Mouse (Mus musculus) liver, adult 2 months (tissue): ENCODE data around the gene Pptc7. TPM values are rescaled to one million over a fixed set of nuclear protein-coding genes. Genes with fewer than 3 reads are reported as not detected.

ENCODE experiments used
- DNase-seq: peaks from one replicate; pipeline ENCODE4 v3.0.0-alpha.2; 2011; ENCODE audit warnings: low read depth, low spot score; ENCODE audit errors: extremely low read depth
- H3K27ac ChIP-seq: fragments of 200-500 bp; replicated peaks from 2 replicates; pipeline ENCODE4 v1.5.1; 2012; ENCODE audit warnings: low read depth, mild to moderate bottlenecking, control low read depth, inconsistent platforms, low read length; ENCODE audit not compliant: insufficient read depth
- H3K27me3 ChIP-seq: fragments of 200-500 bp; 2 replicates; pipeline ENCODE4 v1.6.1; 2012; ENCODE audit warnings: mild to moderate bottlenecking, moderate library complexity, low read length, inconsistent platforms; ENCODE audit not compliant: control insufficient read depth, insufficient read depth
- H3K36me3 ChIP-seq: fragments of 200-500 bp; 2 replicates; pipeline ENCODE4 v1.6.1; 2012; ENCODE audit warnings: low read length, inconsistent platforms; ENCODE audit not compliant: control insufficient read depth, insufficient read depth
- H3K4me1 ChIP-seq: fragments of 200-500 bp; 2 replicates; pipeline ENCODE4 v1.6.1; 2011; ENCODE audit warnings: low read length; ENCODE audit not compliant: control insufficient read depth, insufficient read depth
- H3K4me3 ChIP-seq: fragments of 200-500 bp; 2 replicates; pipeline ENCODE4 v1.5.1; 2011; ENCODE audit warnings: low read depth, mild to moderate bottlenecking, control low read depth, low read length, moderate library complexity; ENCODE audit not compliant: insufficient read depth
- H3K79me2 ChIP-seq: fragments of 200-500 bp; 2 replicates; pipeline ENCODE4 v1.6.1; 2012; ENCODE audit warnings: inconsistent platforms, mild to moderate bottlenecking, low read length, moderate library complexity; ENCODE audit not compliant: control insufficient read depth, insufficient read depth
- H3K9ac ChIP-seq: fragments of 200-500 bp; 2 replicates; pipeline ENCODE4 v1.6.1; 2012; ENCODE audit warnings: low read depth, mild to moderate bottlenecking, control low read depth, inconsistent platforms, low read length
- CTCF ChIP-seq: fragments of 200-500 bp; IDR thresholded peaks from 2 replicates; pipeline ENCODE4 v1.5.1; 2011; ENCODE audit warnings: low read depth, low read length, control low read depth
- POLR2A ChIP-seq: fragments of 200-500 bp; IDR thresholded peaks from 2 replicates; pipeline ENCODE4 v1.6.1; 2011; ENCODE audit warnings: low read length, control low read depth; ENCODE audit not compliant: insufficient read depth; ENCODE audit errors: extremely low read depth
- WGBS: fragments of 180-500 bp; shearing (Covaris S2); methylation state at CpG from one replicate; pipeline ENCODE4 v1.1.7; 2018; 5-methylcytosine and 5-hydroxymethylcytosine counted together
- polyA plus RNA-seq: library from polyadenylated mRNA; depleted of rRNA; stranded (reverse); fragments of >200 nt; gene quantifications from 2 replicates; pipeline ENCODE4 v1.2.3, GENCODE M21; 2012
- total RNA-seq: library from RNA; depleted of rRNA; stranded (reverse); fragments of >200 nt; gene quantifications from 2 replicates; pipeline ENCODE4 v1.2.3, GENCODE M21; 2014

Gene Pptc7
- total and polyA plus RNA-seq, 2 experiments = 8.7 to 17.6 TPM

DNA sequence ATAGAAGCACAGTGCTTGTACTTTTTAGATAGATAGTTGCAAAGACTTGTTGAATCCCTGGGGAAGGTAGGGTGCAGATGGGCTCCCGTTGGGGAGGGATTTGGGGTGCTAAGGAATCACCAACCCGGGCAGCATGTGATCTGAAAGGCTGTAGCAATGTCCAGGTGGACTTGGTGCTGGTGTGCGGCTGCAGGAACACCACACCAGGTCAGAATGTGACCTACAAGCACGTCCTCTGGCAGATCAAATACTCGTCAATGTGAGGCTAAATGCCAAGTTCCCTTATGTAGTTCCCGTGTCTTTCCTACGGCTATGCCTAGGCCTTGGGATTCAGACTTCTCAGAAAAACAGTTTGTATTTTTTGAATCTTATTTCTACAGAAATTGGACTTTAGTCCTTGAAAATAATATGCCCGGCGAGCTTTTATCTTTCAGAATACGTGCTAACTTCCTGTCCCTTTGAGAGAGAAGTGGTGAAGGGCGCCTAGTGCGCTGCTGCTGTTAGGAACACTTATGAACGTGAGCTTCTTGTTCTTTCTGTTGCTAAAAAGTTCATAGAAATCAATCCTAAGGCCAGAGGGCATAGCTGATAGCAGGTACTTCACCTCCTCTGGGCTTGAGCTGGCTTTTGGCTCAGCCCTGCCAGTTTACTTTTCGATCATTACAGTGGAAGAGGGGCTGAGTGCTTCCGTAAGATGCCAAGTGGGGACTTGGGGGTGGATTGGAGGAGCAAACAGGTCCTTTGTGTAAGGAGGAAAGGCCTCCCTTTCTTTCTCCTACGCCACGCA lies 7.6 kb downstream of the Pptc7 start:
- Histone ChIP-seq H3K27ac (peak overlapping the region; percentile 59), H3K79me2 (peaks cover 48% of the 10 kb centered on the region), H3K27me3 (no peaks in the 10 kb centered on the region), H3K9ac (peak overlapping the region; percentile 1; the same call in 1 of the 2 replicates), H3K36me3 (no peaks in the 10 kb centered on the region), H3K4me3 (no peak overlapping the region), H3K4me1 (peaks cover 42% of the 10 kb centered on the region)
- TF ChIP-seq CTCF (no peak), POLR2A (no peak)
- DNase-seq = peak; percentile 91
- WGBS = 17% methylated on average over 17 of the region's 17 CpGs

DNA sequence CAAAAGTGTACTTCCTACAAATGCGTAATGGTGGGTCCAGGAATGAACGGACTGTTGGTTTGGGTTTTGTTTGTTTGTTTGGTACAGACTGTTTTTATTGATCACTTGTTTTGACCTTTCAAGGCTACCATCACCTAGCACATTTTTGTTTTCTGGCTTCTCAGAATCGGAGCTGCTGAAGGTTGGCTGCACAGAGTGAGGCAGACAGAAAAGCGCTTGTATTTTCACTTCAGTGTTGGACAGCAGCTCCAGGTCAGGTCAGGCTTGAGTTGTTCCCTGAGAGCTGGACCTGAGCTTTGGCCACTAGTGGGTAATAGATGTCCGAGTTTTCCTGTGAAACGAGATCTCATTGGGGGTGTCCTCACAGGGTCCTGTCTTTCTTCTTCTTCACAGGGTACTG lies 9.0 kb downstream of the Pptc7 start:
- Histone ChIP-seq H3K4me1 (peaks cover 40% of the 10 kb centered on the region), H3K36me3 (no peaks in the 10 kb centered on the region), H3K27me3 (no peaks in the 10 kb centered on the region), H3K27ac (no peak overlapping the region), H3K4me3 (no peak overlapping the region), H3K79me2 (peaks cover 49% of the 10 kb centered on the region), H3K9ac (no peak overlapping the region)
- DNase-seq = peak; percentile 69
- TF ChIP-seq POLR2A = no peak
- TF ChIP-seq CTCF = peak; percentile 12; the same call in 1 of the 2 replicates
- 17% methylated on average over 6 of the region's 6 CpGs for WGBS

DNA sequence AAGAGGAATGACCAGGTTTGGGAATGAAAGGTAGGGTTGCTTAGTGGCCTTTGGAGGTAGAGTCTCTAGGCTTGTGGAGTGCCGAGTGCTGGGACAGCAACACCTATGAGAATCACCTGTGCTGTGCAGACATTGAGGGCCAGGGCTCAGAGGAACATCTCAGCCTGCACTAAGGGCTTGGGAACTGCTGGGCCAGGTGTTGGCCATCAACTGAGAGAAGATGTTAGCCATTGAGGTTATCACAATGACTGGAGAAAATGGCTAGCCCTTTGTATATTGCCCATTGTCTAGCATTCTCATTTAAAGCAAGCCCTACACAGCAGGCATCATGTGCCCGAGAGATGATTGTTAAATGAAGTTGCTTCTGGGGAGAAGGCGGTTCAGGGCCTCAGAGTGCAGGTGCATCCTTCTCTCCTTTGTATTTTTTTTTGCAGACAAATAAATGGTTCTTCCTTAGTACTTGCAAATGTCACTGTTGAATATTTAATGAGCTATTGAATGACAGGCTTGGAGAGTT lies 10.1 kb downstream of the Pptc7 start:
- no peaks in the 10 kb centered on the region for H3K36me3 ChIP-seq
- H3K9ac ChIP-seq = no peak overlapping the region
- H3K27ac ChIP-seq = no peak overlapping the region
- 88% methylated on average over 3 of the region's 3 CpGs for WGBS
- peaks cover 49% of the 10 kb centered on the region for H3K79me2 ChIP-seq
- no peak overlapping the region for H3K4me3 ChIP-seq
- H3K4me1 ChIP-seq = peaks cover 34% of the 10 kb centered on the region
- no peak for DNase-seq
- TF ChIP-seq POLR2A (no peak), CTCF (no peak)
- H3K27me3 ChIP-seq = no peaks in the 10 kb centered on the region

DNA sequence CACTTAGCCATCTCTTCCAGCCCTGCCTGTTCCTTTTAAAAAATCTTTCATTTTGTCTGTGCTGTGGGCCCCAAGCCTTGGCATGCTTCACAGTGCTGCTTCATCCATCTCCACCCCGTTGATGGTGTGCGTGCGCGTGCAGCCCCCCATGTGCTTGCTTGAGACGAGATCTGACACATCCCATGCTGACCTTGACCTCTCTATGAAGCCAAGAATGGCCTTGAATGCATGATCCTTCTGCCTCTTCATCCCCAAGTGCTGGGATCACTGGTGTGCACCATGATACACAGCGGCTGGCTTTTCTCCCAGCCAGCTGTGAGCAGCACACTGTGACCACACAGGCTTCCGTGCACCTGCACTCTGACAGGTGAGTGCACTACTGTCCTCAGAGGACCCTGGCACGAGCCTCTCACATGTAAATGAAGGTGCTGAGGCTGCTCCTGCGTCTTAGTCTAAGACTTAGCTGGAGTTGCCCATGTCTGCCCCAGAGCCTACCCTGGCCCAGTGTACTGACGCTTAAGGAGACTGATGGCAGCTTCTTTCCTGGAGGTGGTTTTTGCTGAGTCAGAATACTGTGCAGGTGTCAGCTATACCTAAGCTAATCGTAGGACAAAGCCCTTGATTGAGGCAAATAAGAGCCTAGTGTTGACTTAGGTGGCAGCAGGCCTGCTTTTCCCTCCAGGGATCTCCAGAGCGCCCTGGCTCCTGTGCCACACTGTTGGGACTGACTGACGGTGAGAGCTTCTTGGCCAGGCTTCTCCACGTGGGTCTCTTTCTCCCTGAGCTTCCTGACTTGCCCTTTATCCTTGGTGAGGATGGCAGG lies 11.2 kb downstream of the Pptc7 start:
- TF ChIP-seq POLR2A (no peak), CTCF (no peak)
- H3K9ac ChIP-seq = no peak overlapping the region
- DNase-seq = peak; percentile 43

DNA sequence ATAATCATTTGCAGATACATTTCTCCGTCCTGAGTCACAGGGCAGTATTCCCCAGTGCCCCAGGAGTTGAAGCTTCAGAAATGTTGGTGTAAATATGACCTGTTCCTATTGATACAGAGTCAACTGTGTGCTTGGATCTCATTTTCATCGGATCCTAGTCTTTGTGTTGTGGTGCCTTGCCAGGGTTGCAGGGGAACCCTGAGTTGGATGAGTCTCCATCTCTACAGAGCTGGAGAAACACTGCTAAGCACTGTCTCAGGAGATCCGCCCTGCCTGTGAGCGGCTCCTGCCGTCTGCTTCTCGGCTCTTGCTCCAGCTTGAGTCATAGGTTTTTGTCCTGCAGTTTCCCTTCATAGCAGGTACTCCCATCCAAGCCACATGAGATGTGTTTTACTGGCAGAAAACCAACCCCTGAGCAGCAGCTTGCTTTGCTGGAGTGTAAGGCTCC lies 15.9 kb downstream of the Pptc7 start:
- TF ChIP-seq POLR2A (no peak), CTCF (no peak)
- peaks cover 53% of the 10 kb centered on the region for H3K79me2 ChIP-seq
- H3K4me3 ChIP-seq = no peak overlapping the region
- no peaks in the 10 kb centered on the region for H3K27me3 ChIP-seq
- WGBS = 90% methylated on average over 6 of the region's 6 CpGs
- H3K9ac ChIP-seq = no peak overlapping the region
- peaks cover 25% of the 10 kb centered on the region for H3K4me1 ChIP-seq
- DNase-seq = no peak
- H3K27ac ChIP-seq = no peak overlapping the region
- H3K36me3 ChIP-seq = no peaks in the 10 kb centered on the region

More for the DNA sequence above, 11.2 kb downstream of the Pptc7 start:
- no peak overlapping the region for H3K4me3 ChIP-seq
- 59% methylated on average over 14 of the region's 14 CpGs for WGBS
- H3K36me3 ChIP-seq = no peaks in the 10 kb centered on the region
- H3K27me3 ChIP-seq = no peaks in the 10 kb centered on the region
- no peak overlapping the region for H3K27ac ChIP-seq
- H3K79me2 ChIP-seq = peaks cover 56% of the 10 kb centered on the region
- H3K4me1 ChIP-seq = peaks cover 34% of the 10 kb centered on the region
